Mouse (Mus musculus): ENCODE measurements around the gene Megf8. TPM values are rescaled to one million over a fixed set of nuclear protein-coding genes. Genes with fewer than 3 reads are reported as not detected.
"Not testable (repeated sequence)": the region's sequence is repeated elsewhere in the genome, so short reads cannot be mapped to it uniquely, and the experiment has no call there.

Megf8 gene
- polyA plus RNA-seq, 1 experiment = 41.0 TPM

- Histone ChIP-seq H3K4me3 (no peak overlapping the region), H3K36me3 (ENCODE audit: control insufficient read depth, insufficient read depth) (no peaks in the 10 kb centered on the region), H3K79me2 (ENCODE audit: control insufficient read depth, insufficient read depth) (peaks cover 34% of the 10 kb centered on the region), H3ac (ENCODE audit: control insufficient read depth, insufficient read length) (no peak overlapping the region), H3K27me3 (ENCODE audit: control insufficient read depth, insufficient read depth, insufficient read length) (no peaks in the 10 kb centered on the region), H3K4me2 (ENCODE audit: low read depth) (peak overlapping the region; percentile 55)
- no peak for TF ChIP-seq CEBPB (IDR thresholded peaks at IDR 0.05; ENCODE audit: insufficient read depth, poor library complexity, severe bottlenecking)
- TF ChIP-seq E2F4 (IDR thresholded peaks at IDR 0.05; ENCODE audit: insufficient read depth) = no peak
- no peak for TF ChIP-seq POLR2A (IDR thresholded peaks at IDR 0.05; ENCODE audit: insufficient read length, low read depth)
- no peak for TF ChIP-seq POLR2AphosphoS2 (IDR thresholded peaks at IDR 0.05; ENCODE audit: insufficient read length, low read depth)
- TF ChIP-seq MYOD1 (IDR thresholded peaks at IDR 0.05; ENCODE audit: control insufficient read depth in 1 of 3, insufficient read length in 2 of 3, low read depth in 2 of 3) = no peak
- no peak for TF ChIP-seq MAX (IDR thresholded peaks at IDR 0.05; ENCODE audit: low read depth)
- no peak for TF ChIP-seq USF1 (IDR thresholded peaks at IDR 0.05; ENCODE audit: low read depth)
- TF ChIP-seq MYOG (IDR thresholded peaks at IDR 0.05; ENCODE audit: control insufficient read depth in 1 of 3, insufficient read depth in 1 of 3, insufficient read length in 2 of 3, low read depth in 2 of 3) = no peak
- TF ChIP-seq TCF3 (IDR thresholded peaks at IDR 0.05; ENCODE audit: insufficient read length, low read depth) = no peak
- TF ChIP-seq REST (IDR thresholded peaks at IDR 0.05; ENCODE audit: insufficient read depth, insufficient read length) = no peak
- TF ChIP-seq SRF (IDR thresholded peaks at IDR 0.05; ENCODE audit: control insufficient read depth, insufficient read length, low read depth) = no peak
- no peak for TF ChIP-seq TCF12 (IDR thresholded peaks at IDR 0.05; ENCODE audit: insufficient read depth, poor library complexity, severe bottlenecking)
Measured at GRCm38 (mm10) chr7:25322058-25322484, 5.1 kb downstream of the Megf8 start.

GRCm38 (mm10) chr7:25323219-25323618 is 6.3 kb downstream of the Megf8 start:
- Histone ChIP-seq H3ac (ENCODE audit: control insufficient read depth, insufficient read length) (no peak overlapping the region), H3K36me3 (ENCODE audit: control insufficient read depth, insufficient read depth) (no peaks in the 10 kb centered on the region), H3K4me3 (no peak overlapping the region), H3K79me2 (ENCODE audit: control insufficient read depth, insufficient read depth) (peaks cover 27% of the 10 kb centered on the region), H3K27me3 (ENCODE audit: control insufficient read depth, insufficient read depth, insufficient read length) (no peaks in the 10 kb centered on the region), H3K4me2 (ENCODE audit: low read depth) (peak overlapping the region; percentile 12)
- TF ChIP-seq POLR2AphosphoS2 (IDR thresholded peaks at IDR 0.05; ENCODE audit: insufficient read length, low read depth) (no peak), CEBPB (IDR thresholded peaks at IDR 0.05; ENCODE audit: insufficient read depth, poor library complexity, severe bottlenecking) (no peak), MYOG (IDR thresholded peaks at IDR 0.05; ENCODE audit: control insufficient read depth in 1 of 3, insufficient read depth in 1 of 3, insufficient read length in 2 of 3, low read depth in 2 of 3) (no peak), MYOD1 (IDR thresholded peaks at IDR 0.05; ENCODE audit: control insufficient read depth in 1 of 3, insufficient read length in 2 of 3, low read depth in 2 of 3) (no peak), TCF3 (IDR thresholded peaks at IDR 0.05; ENCODE audit: insufficient read length, low read depth) (no peak), MAX (IDR thresholded peaks at IDR 0.05; ENCODE audit: low read depth) (no peak), E2F4 (IDR thresholded peaks at IDR 0.05; ENCODE audit: insufficient read depth) (no peak), REST (IDR thresholded peaks at IDR 0.05; ENCODE audit: insufficient read depth, insufficient read length) (no peak), POLR2A (IDR thresholded peaks at IDR 0.05; ENCODE audit: insufficient read length, low read depth) (no peak), TCF12 (IDR thresholded peaks at IDR 0.05; ENCODE audit: insufficient read depth, poor library complexity, severe bottlenecking) (no peak), SRF (IDR thresholded peaks at IDR 0.05; ENCODE audit: control insufficient read depth, insufficient read length, low read depth) (no peak), USF1 (IDR thresholded peaks at IDR 0.05; ENCODE audit: low read depth) (no peak)

- H3ac ChIP-seq (ENCODE audit: control insufficient read depth, insufficient read length); H3K4me3 ChIP-seq; H3K36me3 ChIP-seq (ENCODE audit: control insufficient read depth, insufficient read depth); H3K4me2 ChIP-seq (ENCODE audit: low read depth); H3K27me3 ChIP-seq (ENCODE audit: control insufficient read depth, insufficient read depth, insufficient read length): not testable (repeated sequence)
- H3K79me2 ChIP-seq (ENCODE audit: control insufficient read depth, insufficient read depth) = peaks cover 19% of the 10 kb centered on the region
Measured at GRCm38 (mm10) chr7:25325431-25325830, 8.5 kb downstream of the Megf8 start.

GRCm38 (mm10) chr7:25326233-25326632 is 9.3 kb downstream of the Megf8 start:
- TF ChIP-seq MAX (IDR thresholded peaks at IDR 0.05; ENCODE audit: low read depth) (no peak), TCF3 (IDR thresholded peaks at IDR 0.05; ENCODE audit: insufficient read length, low read depth) (no peak), MYOG (IDR thresholded peaks at IDR 0.05; ENCODE audit: control insufficient read depth in 1 of 3, insufficient read depth in 1 of 3, insufficient read length in 2 of 3, low read depth in 2 of 3) (no peak), CEBPB (IDR thresholded peaks at IDR 0.05; ENCODE audit: insufficient read depth, poor library complexity, severe bottlenecking) (no peak), TCF12 (IDR thresholded peaks at IDR 0.05; ENCODE audit: insufficient read depth, poor library complexity, severe bottlenecking) (no peak), E2F4 (IDR thresholded peaks at IDR 0.05; ENCODE audit: insufficient read depth) (no peak), MYOD1 (IDR thresholded peaks at IDR 0.05; ENCODE audit: control insufficient read depth in 1 of 3, insufficient read length in 2 of 3, low read depth in 2 of 3) (no peak), REST (IDR thresholded peaks at IDR 0.05; ENCODE audit: insufficient read depth, insufficient read length) (no peak), USF1 (IDR thresholded peaks at IDR 0.05; ENCODE audit: low read depth) (no peak), SRF (IDR thresholded peaks at IDR 0.05; ENCODE audit: control insufficient read depth, insufficient read length, low read depth) (no peak)
- Histone ChIP-seq H3K36me3 (ENCODE audit: control insufficient read depth, insufficient read depth) (peaks cover 4% of the 10 kb centered on the region), H3K27me3 (ENCODE audit: control insufficient read depth, insufficient read depth, insufficient read length) (no peaks in the 10 kb centered on the region), H3K79me2 (ENCODE audit: control insufficient read depth, insufficient read depth) (peaks cover 19% of the 10 kb centered on the region), H3K4me2 (ENCODE audit: low read depth) (no peak overlapping the region), H3K4me3 (no peak overlapping the region), H3ac (ENCODE audit: control insufficient read depth, insufficient read length) (no peak overlapping the region)

GRCm38 (mm10) chr7:25333596-25334307 is 16.8 kb downstream of the Megf8 start:
- H3K4me2 ChIP-seq (ENCODE audit: low read depth) = no peak overlapping the region
- TF ChIP-seq POLR2AphosphoS2 (IDR thresholded peaks at IDR 0.05; ENCODE audit: insufficient read length, low read depth) = no peak
- peak in 2 of 3 experiments; percentile 65 to 76 for TF ChIP-seq MYOD1 (IDR thresholded peaks at IDR 0.05; ENCODE audit: control insufficient read depth in 1 of 3, insufficient read length in 2 of 3, low read depth in 2 of 3)
- TF ChIP-seq MYOG (IDR thresholded peaks at IDR 0.05; ENCODE audit: control insufficient read depth in 1 of 3, insufficient read depth in 1 of 3, insufficient read length in 2 of 3, low read depth in 2 of 3) = peak in 2 of 3 experiments; percentile 57 to 73
- no peak overlapping the region for H3ac ChIP-seq (ENCODE audit: control insufficient read depth, insufficient read length)
- H3K36me3 ChIP-seq (ENCODE audit: control insufficient read depth, insufficient read depth) = peaks cover 7% of the 10 kb centered on the region
- H3K4me3 ChIP-seq = no peak overlapping the region
- no peaks in the 10 kb centered on the region for H3K27me3 ChIP-seq (ENCODE audit: control insufficient read depth, insufficient read depth, insufficient read length)
- no peaks in the 10 kb centered on the region for H3K79me2 ChIP-seq (ENCODE audit: control insufficient read depth, insufficient read depth)
